Mouse (Mus musculus): ENCODE results near the gene Cox4i1. TPM values are rescaled to one million over a fixed set of nuclear protein-coding genes. Genes with fewer than 3 reads are reported as not detected.

Gene Cox4i1
- polyA plus RNA-seq, 1 experiment: 2,917 TPM

DNA sequence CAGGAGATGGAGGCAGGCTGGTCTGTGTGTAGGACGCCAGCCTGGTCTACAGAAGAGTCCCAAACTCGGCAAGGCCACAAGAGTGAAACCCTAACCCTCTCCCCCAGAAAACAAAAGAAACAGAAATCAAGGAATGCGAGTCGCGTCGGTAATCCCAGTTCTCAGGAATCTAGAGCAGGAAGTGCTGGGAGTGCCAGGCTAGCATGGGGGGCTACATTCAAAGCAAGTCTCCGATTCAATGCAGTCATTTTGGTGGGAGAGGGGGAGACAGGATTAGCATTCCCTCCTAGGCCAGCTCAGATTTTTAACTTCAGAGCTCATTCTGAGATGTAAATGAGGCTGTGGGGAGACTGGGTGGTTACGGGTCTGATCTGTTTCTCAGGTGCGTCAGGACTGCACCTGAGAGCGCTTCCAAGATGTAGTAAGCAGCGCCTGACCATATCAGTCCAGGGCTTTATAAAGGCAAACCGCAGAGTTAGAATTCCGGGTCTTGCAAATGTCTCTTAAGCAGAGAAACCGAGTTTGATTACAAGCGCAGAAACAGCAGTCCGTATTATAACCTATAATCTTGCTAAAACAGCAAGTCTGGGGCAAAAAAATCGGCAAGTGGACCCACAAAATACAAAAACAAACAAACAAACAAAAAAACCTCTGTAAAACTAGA is 1.1 kb upstream of the Cox4i1 start:
- WGBS: 4% methylated on average over 17 of the region's 17 CpGs
- H3K4me3 ChIP-seq (replicated peaks; ENCODE audit: insufficient read depth, low read depth, low read length): peak overlapping the region; percentile 73
- H3K4me1 ChIP-seq (ENCODE audit: control insufficient read depth, insufficient read depth, low read length): peaks cover 42% of the 10 kb centered on the region
- no peaks in the 10 kb centered on the region for H3K27me3 ChIP-seq (ENCODE audit: control insufficient read depth, insufficient read depth, low read length)
- TF ChIP-seq CTCF (IDR thresholded peaks at IDR 0.05; ENCODE audit: borderline replicate concordance, insufficient read depth, low read depth, low read length) (no peak), POLR2A (IDR thresholded peaks at IDR 0.05; ENCODE audit: borderline replicate concordance, insufficient read depth, low read length) (no peak)
- DNase-seq: no peak
- H3K27ac ChIP-seq (ENCODE audit: insufficient read depth, low read length): no peak overlapping the region

- WGBS: under 1% methylated on average over 49 of the region's 51 CpGs
- H3K27ac ChIP-seq (ENCODE audit: insufficient read depth, low read length): peak within 1 kb of the TSS; percentile 83
- TF ChIP-seq CTCF (IDR thresholded peaks at IDR 0.05; ENCODE audit: borderline replicate concordance, insufficient read depth, low read depth, low read length) (no peak), POLR2A (IDR thresholded peaks at IDR 0.05; ENCODE audit: borderline replicate concordance, insufficient read depth, low read length) (no peak)
- H3K27me3 ChIP-seq (ENCODE audit: control insufficient read depth, insufficient read depth, low read length): no peaks in the 10 kb centered on the region
- no peak for DNase-seq
- peaks cover 52% of the 10 kb centered on the region for H3K4me1 ChIP-seq (ENCODE audit: control insufficient read depth, insufficient read depth, low read length)
- H3K4me3 ChIP-seq (replicated peaks; ENCODE audit: insufficient read depth, low read depth, low read length): peak within 1 kb of the TSS; percentile 91
These were observed 418 bp downstream of the Cox4i1 start, which contains the start of gene Emc8 for GRCm38 (mm10) chr8:120668374-120668905. Gene Emc8 (minus strand): TSS chr8:120668573.

DNA sequence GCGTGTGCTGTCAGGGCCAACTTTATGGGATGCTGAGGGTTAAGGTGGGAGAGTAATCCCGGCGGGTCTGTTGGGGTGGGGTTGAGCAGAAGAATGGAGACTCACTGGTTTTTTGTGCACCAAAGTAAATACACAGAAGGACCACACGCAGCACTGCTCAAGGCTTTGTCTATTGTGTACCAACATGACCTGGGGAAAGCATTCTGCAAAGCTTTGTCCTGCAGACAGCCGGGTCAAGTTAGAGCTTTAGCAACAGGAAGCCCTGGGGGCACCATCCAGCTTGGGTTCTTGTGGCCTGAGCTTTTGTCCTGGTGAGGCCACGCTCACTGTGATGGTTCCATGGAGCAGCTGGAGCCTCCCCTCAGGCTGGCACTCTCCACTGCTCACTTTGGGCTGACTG is 3.8 kb downstream of the Cox4i1 start:
- Histone ChIP-seq H3K27me3 (ENCODE audit: control insufficient read depth, insufficient read depth, low read length) (no peaks in the 10 kb centered on the region), H3K4me1 (ENCODE audit: control insufficient read depth, insufficient read depth, low read length) (peaks cover 28% of the 10 kb centered on the region), H3K4me3 (replicated peaks; ENCODE audit: insufficient read depth, low read depth, low read length) (no peak overlapping the region), H3K27ac (ENCODE audit: insufficient read depth, low read length) (no peak overlapping the region)
- no peak for DNase-seq
- TF ChIP-seq POLR2A (IDR thresholded peaks at IDR 0.05; ENCODE audit: borderline replicate concordance, insufficient read depth, low read length) (no peak), CTCF (IDR thresholded peaks at IDR 0.05; ENCODE audit: borderline replicate concordance, insufficient read depth, low read depth, low read length) (no peak)
- WGBS: 59% methylated on average over 6 of the region's 6 CpGs

- no peak for DNase-seq
- no peak overlapping the region for H3K27ac ChIP-seq (ENCODE audit: insufficient read depth, low read length)
- H3K4me3 ChIP-seq (replicated peaks; ENCODE audit: insufficient read depth, low read depth, low read length): no peak overlapping the region
- TF ChIP-seq CTCF (IDR thresholded peaks at IDR 0.05; ENCODE audit: borderline replicate concordance, insufficient read depth, low read depth, low read length): no peak
- TF ChIP-seq POLR2A (IDR thresholded peaks at IDR 0.05; ENCODE audit: borderline replicate concordance, insufficient read depth, low read length): no peak
- H3K4me1 ChIP-seq (ENCODE audit: control insufficient read depth, insufficient read depth, low read length): peaks cover 28% of the 10 kb centered on the region
- no peaks in the 10 kb centered on the region for H3K27me3 ChIP-seq (ENCODE audit: control insufficient read depth, insufficient read depth, low read length)
- 82% methylated on average over 16 of the region's 16 CpGs for WGBS
These were observed 4.7 kb downstream of the Cox4i1 start for GRCm38 (mm10) chr8:120672626-120673229.

DNA sequence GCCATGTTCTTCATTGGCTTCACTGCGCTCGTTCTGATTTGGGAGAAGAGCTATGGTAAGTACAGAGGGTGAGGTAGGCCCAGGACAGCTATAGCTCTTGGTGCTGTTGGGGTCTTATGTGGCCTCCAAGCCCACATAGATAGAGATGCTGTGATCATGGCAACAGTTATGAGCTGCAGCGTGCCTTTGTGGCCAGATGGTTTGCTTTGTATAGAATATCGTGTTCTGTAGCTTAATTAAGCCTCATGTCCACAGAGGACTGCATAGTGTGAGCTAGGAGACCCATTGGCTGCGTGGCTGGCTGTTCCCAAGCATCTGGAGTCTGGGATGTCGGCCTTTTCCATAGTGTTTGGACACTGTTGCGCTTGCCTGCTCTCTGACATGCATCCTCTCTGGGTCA is 5.3 kb downstream of the Cox4i1 start:
- no peak for DNase-seq
- H3K4me3 ChIP-seq (replicated peaks; ENCODE audit: insufficient read depth, low read depth, low read length): no peak overlapping the region
- 92% methylated on average over 7 of the region's 7 CpGs for WGBS
- no peak overlapping the region for H3K27ac ChIP-seq (ENCODE audit: insufficient read depth, low read length)
- H3K27me3 ChIP-seq (ENCODE audit: control insufficient read depth, insufficient read depth, low read length): no peaks in the 10 kb centered on the region
- TF ChIP-seq CTCF (IDR thresholded peaks at IDR 0.05; ENCODE audit: borderline replicate concordance, insufficient read depth, low read depth, low read length) (no peak), POLR2A (IDR thresholded peaks at IDR 0.05; ENCODE audit: borderline replicate concordance, insufficient read depth, low read length) (no peak)
- H3K4me1 ChIP-seq (ENCODE audit: control insufficient read depth, insufficient read depth, low read length): peaks cover 28% of the 10 kb centered on the region

DNA sequence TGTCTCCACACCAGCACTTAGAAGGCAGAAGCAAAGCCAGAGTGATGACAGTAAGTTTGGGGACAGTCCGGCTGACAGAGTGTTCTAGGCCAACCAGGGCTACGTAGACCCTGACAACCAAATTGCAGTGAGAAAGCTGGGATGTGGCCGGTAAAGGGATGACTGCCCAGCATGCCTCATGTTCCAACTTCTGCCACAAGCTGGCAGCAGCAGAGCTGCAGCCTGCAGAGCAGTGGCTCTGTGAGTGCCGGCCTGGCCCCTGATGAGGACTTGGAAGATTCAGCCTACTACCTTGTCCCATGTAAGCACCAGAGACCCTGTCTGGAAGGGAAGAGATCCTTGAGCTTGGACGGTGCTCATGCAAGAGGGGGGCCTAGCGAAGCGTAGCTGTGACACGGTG is 7.7 kb downstream of the Cox4i1 start:
- H3K4me3 ChIP-seq (replicated peaks; ENCODE audit: insufficient read depth, low read depth, low read length): no peak overlapping the region
- 52% methylated on average over 8 of the region's 8 CpGs for WGBS
- DNase-seq: no peak
- H3K27me3 ChIP-seq (ENCODE audit: control insufficient read depth, insufficient read depth, low read length): no peaks in the 10 kb centered on the region
- no peak for TF ChIP-seq CTCF (IDR thresholded peaks at IDR 0.05; ENCODE audit: borderline replicate concordance, insufficient read depth, low read depth, low read length)
- no peak for TF ChIP-seq POLR2A (IDR thresholded peaks at IDR 0.05; ENCODE audit: borderline replicate concordance, insufficient read depth, low read length)
- no peak overlapping the region for H3K27ac ChIP-seq (ENCODE audit: insufficient read depth, low read length)
- peaks cover 21% of the 10 kb centered on the region for H3K4me1 ChIP-seq (ENCODE audit: control insufficient read depth, insufficient read depth, low read length)

DNA sequence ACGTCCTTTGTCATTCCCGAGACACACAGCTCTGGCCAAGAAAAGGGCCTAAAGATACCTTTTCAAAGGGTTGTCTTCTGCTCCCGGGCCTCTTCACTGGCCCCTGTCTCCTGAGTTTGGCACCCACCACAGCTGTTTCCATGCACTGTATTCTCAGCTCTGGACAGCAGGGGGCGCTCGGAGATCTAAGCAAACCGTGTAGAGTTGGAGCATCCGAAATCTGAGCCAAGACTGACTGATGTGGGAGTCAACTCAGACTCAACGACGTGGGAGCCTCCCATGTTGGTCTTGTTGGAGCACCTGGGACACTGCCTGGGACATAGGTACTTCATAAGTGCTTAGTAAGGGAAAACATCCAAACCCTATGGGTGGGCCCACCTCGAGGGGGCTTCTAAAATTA is 10.4 kb downstream of the Cox4i1 start:
- no peak overlapping the region for H3K4me3 ChIP-seq (replicated peaks; ENCODE audit: insufficient read depth, low read depth, low read length)
- peaks cover 6% of the 10 kb centered on the region for H3K4me1 ChIP-seq (ENCODE audit: control insufficient read depth, insufficient read depth, low read length)
- WGBS: 11% methylated on average over 10 of the region's 10 CpGs
- peak; percentile 72 to 77 for DNase-seq
- no peaks in the 10 kb centered on the region for H3K27me3 ChIP-seq (ENCODE audit: control insufficient read depth, insufficient read depth, low read length)
- TF ChIP-seq CTCF (IDR thresholded peaks at IDR 0.05; ENCODE audit: borderline replicate concordance, insufficient read depth, low read depth, low read length) (peak; percentile 88), POLR2A (IDR thresholded peaks at IDR 0.05; ENCODE audit: borderline replicate concordance, insufficient read depth, low read length) (no peak)
- no peak overlapping the region for H3K27ac ChIP-seq (ENCODE audit: insufficient read depth, low read length)
